Mouse (Mus musculus) MEL-GATA-1-ER (cell line): ENCODE results near the gene Xk.
"Not testable (repeated sequence)": the region's sequence is repeated elsewhere in the genome, so short reads cannot be mapped to it uniquely, and the experiment has no call there.

Source experiments
- DNase-seq: peaks from one replicate; pipeline ENCODE4 v3.0.0-alpha.2; 2012; ENCODE audit warnings: low read depth; ENCODE audit errors: extremely low read depth

The Xk gene

GRCm38 (mm10) chrX:9316457-9316856 lies 43.9 kb downstream of the Xk start:
- not testable (repeated sequence) for DNase-seq

GRCm38 (mm10) chrX:9327954-9328353 lies 55.4 kb downstream of the Xk start:
- not testable (repeated sequence) for DNase-seq

GRCm38 (mm10) chrX:9332366-9332962 lies 59.9 kb downstream of the Xk start:
- DNase-seq: not testable (repeated sequence)

- not testable (repeated sequence) for DNase-seq
Observed at GRCm38 (mm10) chrX:9333035-9333434, 60.5 kb downstream of the Xk start.

GRCm38 (mm10) chrX:9334996-9335395 lies 62.4 kb downstream of the Xk start:
- not testable (repeated sequence) for DNase-seq

GRCm38 (mm10) chrX:9350327-9350726 lies 77.8 kb downstream of the Xk start, which contains the start of gene H2al1k:
H2al1k (plus strand) TSS chrX:9350627.
- DNase-seq: not testable (repeated sequence)
